Mouse (Mus musculus) liver, adult 2 months (tissue): ENCODE data around the gene Plekhg1.

Experiments used
- CTCF ChIP-seq: fragments of 200-500 bp; IDR thresholded peaks from 2 replicates; pipeline ENCODE4 v1.5.1; 2011; ENCODE audit warnings: low read depth, low read length, control low read depth
- POLR2A ChIP-seq: fragments of 200-500 bp; IDR thresholded peaks from 2 replicates; pipeline ENCODE4 v1.6.1; 2011; ENCODE audit warnings: low read length, control low read depth; ENCODE audit not compliant: insufficient read depth; ENCODE audit errors: extremely low read depth

DNA sequence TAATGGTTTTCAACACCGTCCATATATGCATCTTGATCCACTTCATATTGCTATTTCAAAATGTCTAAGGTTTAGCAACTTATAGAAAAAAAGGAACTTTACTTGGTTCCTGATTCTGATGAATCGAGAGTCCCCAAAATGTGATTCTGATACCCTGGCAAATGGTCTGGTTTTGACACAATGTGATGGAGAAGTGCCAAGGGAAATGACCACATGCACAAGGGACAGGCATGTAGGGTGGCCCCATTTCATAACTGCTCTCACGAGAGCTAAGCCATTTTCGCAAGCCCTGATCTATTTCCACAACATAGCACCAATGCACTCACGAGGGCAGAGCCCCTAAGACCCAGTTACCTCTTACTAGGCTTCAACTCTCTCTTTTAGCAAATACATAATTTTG lies 42.7 kb upstream of the Plekhg1 start:
- TF ChIP-seq CTCF (no peak), POLR2A (no peak)
